Mouse (Mus musculus) heart, postnatal 0 days (tissue): ENCODE results near the gene Coq5. TPM values are rescaled to one million over a fixed set of nuclear protein-coding genes. Genes with fewer than 3 reads are reported as not detected.

Experiments
- ATAC-seq: fragments of 200-750 bp; cut with Nextera tagmentation; 2 replicates; pipeline ENCODE4 v1.8.0; 2017; ENCODE audit warnings: low read depth, moderate number of reproducible peaks, moderate library complexity; ENCODE audit not compliant: insufficient read depth
- DNase-seq: peaks from one replicate; pipeline ENCODE4 v3.0.0-alpha.2; 2016; ENCODE audit warnings: low spot score
- H3K27ac ChIP-seq: fragments of 300-500 bp; sonication (generic); 2 replicates; pipeline ENCODE4 v1.5.1; 2014; ENCODE audit warnings: low read depth, mild to moderate bottlenecking
- H3K27me3 ChIP-seq: fragments of 300-500 bp; sonication (generic); 2 replicates; pipeline ENCODE4 v1.6.1; 2014; ENCODE audit warnings: low read length, mixed read lengths; ENCODE audit not compliant: control insufficient read depth, insufficient read depth
- H3K36me3 ChIP-seq: fragments of 300-500 bp; sonication (generic); replicated peaks from 2 replicates; pipeline ENCODE4 v1.6.1; 2014; ENCODE audit warnings: low read length, mixed read lengths; ENCODE audit not compliant: control insufficient read depth, insufficient read depth
- H3K4me1 ChIP-seq: fragments of 300-500 bp; sonication (generic); 2 replicates; pipeline ENCODE4 v1.6.1; 2014; ENCODE audit warnings: antibody characterized with exemption; ENCODE audit not compliant: control insufficient read depth, insufficient read depth
- H3K4me2 ChIP-seq: fragments of 300-500 bp; sonication (generic); 2 replicates; pipeline ENCODE4 v1.6.1; 2014; ENCODE audit warnings: low read depth, mild to moderate bottlenecking, low read length, moderate library complexity
- H3K4me3 ChIP-seq: fragments of 300-500 bp; sonication (generic); 2 replicates; pipeline ENCODE4 v1.5.1; 2014; ENCODE audit warnings: low read depth, low read length
- H3K9ac ChIP-seq: fragments of 300-500 bp; sonication (generic); replicated peaks from 2 replicates; pipeline ENCODE4 v1.6.1; 2014; ENCODE audit warnings: low read depth, low read length, mixed read lengths
- H3K9me3 ChIP-seq: fragments of 300-500 bp; sonication (generic); replicated peaks from 2 replicates; pipeline ENCODE4 v1.6.1; 2016; ENCODE audit warnings: low read length; ENCODE audit not compliant: control insufficient read depth
- CTCF ChIP-seq: IDR thresholded peaks from 2 replicates; pipeline ENCODE4 v1.5.1; 2016; ENCODE audit warnings: antibody characterized with exemption, control low read depth, low read depth
- EP300 ChIP-seq: IDR thresholded peaks from 2 replicates; pipeline ENCODE4 v1.6.1; 2016; ENCODE audit warnings: antibody characterized with exemption, low read depth
- WGBS: fragments of 180-500 bp; shearing (Covaris S2); extraction: QIAGEN DNeasy Blood & Tissue Kit; methylation state at CpG from one replicate; pipeline ENCODE4 v1.1.7; 2014; 5-methylcytosine and 5-hydroxymethylcytosine counted together
- polyA plus RNA-seq: library from polyadenylated mRNA; unstranded; fragments of >200 nt; fragmentation: Nextera tagmentation; extraction: Ambion mirVana; gene quantifications from 2 replicates; pipeline ENCODE4 v1.2.1, GENCODE M21; 2015
- total RNA-seq: library from RNA; depleted of rRNA; stranded (reverse); fragments of >200 nt; gene quantifications from 2 replicates; pipeline ENCODE4 v1.2.3, GENCODE M21; 2014; ENCODE audit warnings: low replicate concordance

The Coq5 gene
- total and polyA plus RNA-seq, 2 experiments from 2014 or later = 82.7 to 116 TPM

DNA sequence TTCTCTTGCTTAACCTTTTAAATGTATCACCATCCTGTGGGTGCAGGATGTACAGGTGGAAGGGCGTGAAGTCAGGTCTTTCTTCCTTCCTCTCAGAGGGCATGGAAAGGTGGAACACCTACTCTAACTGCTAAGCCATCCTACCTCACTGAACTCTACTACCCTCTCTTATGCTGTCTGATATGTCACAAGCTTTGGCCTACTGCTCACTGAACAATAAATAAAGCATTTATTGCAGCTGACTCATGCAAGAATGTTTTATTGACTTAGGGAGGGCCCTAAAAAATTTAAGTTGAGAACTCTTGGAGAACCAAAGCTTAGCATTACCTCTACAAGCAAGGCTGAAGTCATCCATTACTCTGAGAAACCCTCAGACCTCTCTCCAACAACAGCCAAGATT, 9.5 kb upstream of the Coq5 start:
- H3K27me3 ChIP-seq = no peaks in the 10 kb centered on the region
- H3K4me3 ChIP-seq = no peak overlapping the region
- no peak for ATAC-seq
- DNase-seq = no peak
- peaks cover 52% of the 10 kb centered on the region for H3K4me1 ChIP-seq
- H3K36me3 ChIP-seq = peaks cover 5% of the 10 kb centered on the region; the same call in 1 of the 2 replicates
- 90% methylated on average over 1 of the region's 1 CpGs for WGBS
- 0 out of 2 replicates have a peak overlapping the region, but pooled peaks have one; percentile 81 for H3K4me2 ChIP-seq
- H3K27ac ChIP-seq = no peak overlapping the region
- no peak overlapping the region for H3K9ac ChIP-seq
- no peaks in the 10 kb centered on the region for H3K9me3 ChIP-seq
- TF ChIP-seq CTCF (no peak), EP300 (no peak)

DNA sequence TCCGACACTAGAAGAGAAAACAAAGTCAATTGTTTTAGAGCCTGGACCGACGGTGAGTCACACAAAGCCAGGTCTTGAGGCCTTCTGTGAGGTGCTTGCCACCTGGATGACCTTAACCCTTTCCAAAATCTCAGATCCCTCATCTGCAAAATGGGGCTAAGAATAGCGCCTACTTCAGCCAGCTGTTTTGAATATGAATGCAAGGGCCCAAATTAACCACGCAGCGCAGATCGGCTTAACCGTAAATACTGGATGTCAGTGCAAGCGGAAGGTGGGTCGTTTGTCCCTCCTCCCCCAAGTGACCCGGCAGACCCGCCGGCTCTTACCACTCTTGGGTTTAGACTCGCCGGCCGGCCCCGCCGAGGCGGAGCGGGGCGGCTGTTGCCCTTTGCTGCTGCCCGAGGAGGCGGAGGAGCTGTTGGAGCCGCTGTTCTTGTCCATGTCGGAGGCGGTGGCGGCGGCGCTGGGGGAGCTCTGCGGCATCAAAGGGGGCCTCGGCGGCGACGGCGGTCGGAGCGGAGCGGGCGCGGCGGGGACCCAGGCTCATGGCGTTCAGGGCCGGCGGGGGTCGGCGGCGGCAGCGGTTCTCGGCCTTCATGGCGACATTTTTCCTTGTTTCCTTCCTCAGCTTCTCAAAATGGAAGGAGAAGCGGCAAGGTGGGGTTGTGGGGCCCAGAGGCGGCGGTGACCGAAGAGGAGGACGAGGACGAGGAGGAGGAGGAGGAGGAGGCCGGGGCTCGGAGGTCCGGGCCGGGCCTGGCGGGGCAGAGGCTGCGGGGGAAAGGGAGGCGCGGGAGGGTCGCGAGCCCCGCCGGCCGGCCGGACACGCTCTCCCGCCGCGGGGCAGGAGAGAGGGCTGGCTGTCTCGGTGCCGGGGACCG, 7.3 kb upstream of the Coq5 start:
- ATAC-seq (peak; percentile 51), DNase-seq (peak; percentile 36)
- Histone ChIP-seq H3K9ac (peak overlapping the region; percentile 95), H3K9me3 (no peaks in the 10 kb centered on the region), H3K27ac (peak overlapping the region; percentile 84), H3K27me3 (no peaks in the 10 kb centered on the region), H3K4me1 (peaks cover 39% of the 10 kb centered on the region), H3K4me2 (peak overlapping the region; percentile 81), H3K36me3 (peaks cover 5% of the 10 kb centered on the region; the same call in 1 of the 2 replicates), H3K4me3 (peak overlapping the region; percentile 86)
- under 1% methylated on average over 71 of the region's 77 CpGs for WGBS
- no peak for TF ChIP-seq CTCF
- no peak for TF ChIP-seq EP300

DNA sequence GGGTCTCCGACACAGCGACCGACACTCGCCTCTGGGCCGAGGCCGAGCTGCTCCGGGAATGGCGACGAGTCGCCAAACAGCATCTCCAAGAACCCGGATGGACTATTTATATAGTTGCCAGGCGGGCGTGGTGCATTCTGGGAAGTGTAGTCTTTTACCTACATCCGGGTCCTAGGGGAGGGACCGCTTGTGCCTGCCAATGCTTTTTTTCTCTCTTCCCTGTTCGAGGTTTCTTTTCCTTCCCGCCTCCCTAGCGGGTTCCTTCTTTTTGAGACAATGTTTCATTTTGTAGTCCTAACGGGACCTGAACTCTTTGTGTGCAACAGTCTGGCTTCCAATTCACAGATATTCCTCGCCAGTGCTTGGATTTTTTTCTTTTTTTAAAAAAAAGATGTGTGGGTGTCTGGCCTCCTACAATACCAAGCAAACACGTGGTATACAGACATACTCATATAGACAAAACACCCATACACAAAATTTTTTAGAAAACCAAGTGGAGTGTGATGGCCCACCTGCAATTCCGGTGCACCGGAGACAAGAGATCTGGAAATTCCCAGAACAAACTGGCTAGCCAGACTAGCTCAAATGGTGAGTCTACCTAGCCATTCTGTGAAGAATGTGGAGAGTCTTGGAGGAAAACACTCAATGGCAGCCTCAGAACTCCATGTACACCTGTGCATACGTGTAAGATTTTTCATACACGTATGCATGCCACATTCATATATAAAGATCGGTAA, 6.5 kb upstream of the Coq5 start, which contains the start of gene Rnf10:
Gene Rnf10, minus strand, starts transcription at position 87 of the 737 bp plus-strand sequence.
- ATAC-seq = peak; percentile 86
- Histone ChIP-seq H3K4me1 (peaks cover 33% of the 10 kb centered on the region), H3K27ac (peak within 1 kb of the TSS; percentile 84), H3K4me3 (peak within 1 kb of the TSS; percentile 86), H3K9ac (peak within 1 kb of the TSS; percentile 95), H3K4me2 (peak within 1 kb of the TSS; percentile 81), H3K27me3 (no peaks in the 10 kb centered on the region), H3K9me3 (no peaks in the 10 kb centered on the region), H3K36me3 (peaks cover 5% of the 10 kb centered on the region; the same call in 1 of the 2 replicates)
- 13% methylated on average over 26 of the region's 26 CpGs for WGBS
- peak; percentile 68; the same call in 1 of the 2 replicates for TF ChIP-seq EP300
- no peak for TF ChIP-seq CTCF
- peak; percentile 95 for DNase-seq

DNA sequence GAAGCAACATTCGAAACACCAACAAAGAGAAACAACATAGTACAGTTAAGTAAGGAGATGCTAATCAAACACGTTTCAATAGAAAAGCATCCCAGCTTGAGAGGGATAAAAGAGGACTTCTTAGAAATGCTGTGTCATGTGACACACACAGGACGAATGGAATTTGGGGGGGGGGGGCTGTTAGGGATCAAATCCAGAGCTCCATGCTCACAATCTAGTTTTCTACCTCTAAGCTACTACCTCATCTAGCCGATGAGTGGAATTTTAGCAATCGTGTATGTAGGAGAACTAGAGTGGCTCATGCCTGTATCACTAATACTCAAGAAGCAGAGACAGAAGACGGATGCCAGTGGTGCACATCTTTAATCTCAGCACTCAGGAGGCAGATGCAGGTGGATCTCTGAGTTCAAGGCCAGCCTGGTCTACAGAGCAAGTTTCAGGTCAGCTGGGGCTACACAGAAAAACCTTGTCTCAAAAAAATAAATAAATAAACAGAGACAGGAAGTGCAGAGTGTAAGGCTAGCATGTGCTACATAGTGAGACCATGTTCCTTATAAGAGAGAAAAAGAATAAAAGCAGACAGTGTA, 5.8 kb upstream of the Coq5 start:
- Histone ChIP-seq H3K4me2 (no peak overlapping the region), H3K9me3 (no peaks in the 10 kb centered on the region), H3K9ac (no peak overlapping the region), H3K4me1 (peaks cover 27% of the 10 kb centered on the region), H3K36me3 (peaks cover 5% of the 10 kb centered on the region; the same call in 1 of the 2 replicates), H3K27me3 (no peaks in the 10 kb centered on the region), H3K27ac (no peak overlapping the region), H3K4me3 (no peak overlapping the region)
- no peak for ATAC-seq
- WGBS = 69% methylated on average over 6 of the region's 6 CpGs
- TF ChIP-seq CTCF (no peak), EP300 (no peak)
- no peak for DNase-seq

DNA sequence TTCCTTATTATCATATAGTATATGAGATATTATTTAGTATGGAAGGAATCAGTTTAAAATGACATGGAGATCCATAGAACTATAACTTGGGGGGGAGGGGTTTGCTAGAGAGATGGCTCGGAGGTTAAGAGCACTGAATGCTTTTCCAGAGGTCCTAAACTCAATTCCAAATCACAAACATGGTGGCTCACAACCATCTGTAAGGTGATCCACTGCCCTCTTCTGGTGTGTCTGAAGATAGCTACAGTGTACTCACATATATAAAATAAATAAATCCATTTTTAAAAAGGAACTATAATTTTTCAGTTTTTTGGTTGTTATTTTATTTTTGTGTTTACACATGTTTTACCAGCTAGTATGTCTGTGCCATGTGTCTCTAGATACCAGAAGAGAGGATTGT, 5.1 kb upstream of the Coq5 start:
- TF ChIP-seq EP300 = no peak
- TF ChIP-seq CTCF = no peak
- H3K9ac ChIP-seq = no peak overlapping the region
- H3K4me1 ChIP-seq = peaks cover 21% of the 10 kb centered on the region
- no peaks in the 10 kb centered on the region for H3K27me3 ChIP-seq
- peaks cover 5% of the 10 kb centered on the region; the same call in 1 of the 2 replicates for H3K36me3 ChIP-seq
- H3K4me3 ChIP-seq = no peak overlapping the region
- DNase-seq (no peak), ATAC-seq (no peak)
- no peak overlapping the region for H3K4me2 ChIP-seq
- H3K9me3 ChIP-seq = no peaks in the 10 kb centered on the region
- WGBS = 73% methylated on average over 1 of the region's 1 CpGs
- no peak overlapping the region for H3K27ac ChIP-seq
